Mouse (Mus musculus) CH12.LX (cell line): ENCODE results near the gene Ndufa5. TPM values are rescaled to one million over a fixed set of nuclear protein-coding genes. Genes with fewer than 3 reads are reported as not detected.

Experiments
- DNase-seq: peaks from one replicate; pipeline ENCODE4 v3.0.0-alpha.2; 2013; ENCODE audit errors: extremely low read depth
- H3K27ac ChIP-seq: 2 replicates; pipeline ENCODE4 v1.5.1; 2012; ENCODE audit warnings: low read depth, mild to moderate bottlenecking, control low read depth, moderate library complexity; ENCODE audit not compliant: insufficient read depth
- H3K27me3 ChIP-seq: replicated peaks from 2 replicates; pipeline ENCODE3; 2012; ENCODE audit warnings: inconsistent platforms
- H3K36me3 ChIP-seq, 2 experiments: replicated peaks in 1 of 2; 2 replicates each; pipeline versions ENCODE3 to v1.6.1; 2012; ENCODE audit warnings: inconsistent platforms in 1 of 2, low read length in 1 of 2, mild to moderate bottlenecking in 1 of 2, mixed read lengths in 1 of 2, moderate library complexity in 1 of 2; ENCODE audit not compliant: control insufficient read depth in 1 of 2, insufficient read depth in 1 of 2
- H3K4me1 ChIP-seq, 2 experiments: 2 replicates each; pipeline ENCODE4 v1.6.1; 2012; ENCODE audit warnings: inconsistent platforms in 1 of 2, moderate library complexity in 1 of 2; ENCODE audit not compliant: insufficient read depth in 2 of 2, control insufficient read depth in 1 of 2
- H3K4me2 ChIP-seq: 2 replicates; pipeline ENCODE4 v1.6.1; 2012; ENCODE audit warnings: low read depth, mild to moderate bottlenecking, control low read depth; ENCODE audit not compliant: poor library complexity, insufficient read depth, severe bottlenecking
- H3K4me3 ChIP-seq, 3 experiments: fragments of 150-350 bp in 1 of 3; sonication (generic) in 1 of 3; replicated peaks in 1 of 3; 2 replicates each; pipeline versions ENCODE3 to v1.5.1; 2011 to 2012; ENCODE audit warnings: low read depth in 2 of 3, low read length in 2 of 3, mild to moderate bottlenecking in 2 of 3, moderate library complexity in 2 of 3, control low read depth in 1 of 3, improper control_type of control experiment in 1 of 3, inconsistent platforms in 1 of 3, mixed read lengths in 1 of 3; ENCODE audit not compliant: poor library complexity in 1 of 3
- H3K79me2 ChIP-seq: replicated peaks from 2 replicates; pipeline ENCODE4 v1.6.1; 2012; ENCODE audit warnings: mild to moderate bottlenecking, moderate library complexity; ENCODE audit not compliant: control insufficient read depth, poor library complexity, insufficient read depth, severe bottlenecking; ENCODE audit errors: extremely low read depth
- H3K9ac ChIP-seq: 2 replicates; pipeline ENCODE4 v1.6.1; 2012; ENCODE audit warnings: low read depth, mild to moderate bottlenecking, control low read depth, moderate library complexity; ENCODE audit not compliant: insufficient read depth
- H3K9me3 ChIP-seq: replicated peaks from 2 replicates; pipeline ENCODE3; 2012; ENCODE audit warnings: low read length, inconsistent platforms, mixed read lengths
- BHLHE40 ChIP-seq: IDR thresholded peaks from 2 replicates; pipeline ENCODE4 v1.6.1; 2011; ENCODE audit warnings: mild to moderate bottlenecking, low read depth, low read length, improper control_type of control experiment
- CHD1 ChIP-seq: IDR thresholded peaks from 2 replicates; pipeline ENCODE4 v1.6.1; 2012; ENCODE audit warnings: low read depth, low read length, improper control_type of control experiment, inconsistent platforms
- CHD2 ChIP-seq: IDR thresholded peaks from 2 replicates; pipeline ENCODE4 v1.6.1; 2011; ENCODE audit warnings: low read length, improper control_type of control experiment
- E2F4 ChIP-seq: IDR thresholded peaks from 2 replicates; pipeline ENCODE4 v1.6.1; 2011; ENCODE audit warnings: low read depth, low read length, improper control_type of control experiment; ENCODE audit not compliant: insufficient replicate concordance
- EP300 ChIP-seq: IDR thresholded peaks from 2 replicates; pipeline ENCODE4 v1.6.1; 2011; ENCODE audit warnings: low read length, improper control_type of control experiment
- ETS1 ChIP-seq: conservative IDR thresholded peaks from 2 replicates; pipeline ENCODE4 v1.6.1; 2012; ENCODE audit warnings: low read depth, mild to moderate bottlenecking, inconsistent platforms, low read length, improper control_type of control experiment, moderate library complexity
- GABPA ChIP-seq: IDR thresholded peaks from 2 replicates; pipeline ENCODE4 v1.6.1; 2012; ENCODE audit warnings: low read depth, low read length, improper control_type of control experiment, inconsistent platforms; ENCODE audit not compliant: insufficient replicate concordance
- HCFC1 ChIP-seq: IDR thresholded peaks from 2 replicates; pipeline ENCODE4 v1.6.1; 2012; ENCODE audit warnings: low read depth, mild to moderate bottlenecking, inconsistent platforms, low read length, improper control_type of control experiment
- IRF4 ChIP-seq: IDR thresholded peaks from 2 replicates; pipeline ENCODE4 v1.6.1; 2014; ENCODE audit warnings: low read depth, mild to moderate bottlenecking, inconsistent platforms, low read length, improper control_type of control experiment
- JUN ChIP-seq: IDR thresholded peaks from 2 replicates; pipeline ENCODE4 v1.6.1; 2011; ENCODE audit warnings: low read depth, mild to moderate bottlenecking, low read length, improper control_type of control experiment, moderate library complexity; ENCODE audit not compliant: insufficient read depth
- JUND ChIP-seq: conservative IDR thresholded peaks from 2 replicates; pipeline ENCODE4 v1.6.1; 2011; ENCODE audit warnings: low read depth, low read length, improper control_type of control experiment
- MAX ChIP-seq: IDR thresholded peaks from 2 replicates; pipeline ENCODE4 v1.6.1; 2011; ENCODE audit warnings: low read length, improper control_type of control experiment
- MAZ ChIP-seq: IDR thresholded peaks from 2 replicates; pipeline ENCODE4 v1.6.1; 2012; ENCODE audit warnings: low read depth, mild to moderate bottlenecking, inconsistent platforms, low read length, improper control_type of control experiment, moderate library complexity
- MEF2A ChIP-seq: IDR thresholded peaks from 2 replicates; pipeline ENCODE4 v1.6.1; 2014; ENCODE audit warnings: low read depth, mild to moderate bottlenecking, inconsistent platforms, low read length, improper control_type of control experiment, borderline replicate concordance
- MYC ChIP-seq: IDR thresholded peaks from 2 replicates; pipeline ENCODE4 v1.6.1; 2011; ENCODE audit warnings: low read depth, mild to moderate bottlenecking, improper control_type of control experiment, low read length
- NRF1 ChIP-seq: IDR thresholded peaks from 2 replicates; pipeline ENCODE4 v1.6.1; 2014; ENCODE audit warnings: low read depth, mild to moderate bottlenecking, inconsistent platforms, low read length, improper control_type of control experiment, moderate library complexity
- POLR2A ChIP-seq: IDR thresholded peaks from 2 replicates; pipeline ENCODE4 v1.6.1; 2011; ENCODE audit warnings: low read depth, mild to moderate bottlenecking, improper control_type of control experiment, low read length
- RAD21 ChIP-seq: IDR thresholded peaks from 2 replicates; pipeline ENCODE4 v1.6.1; 2011; ENCODE audit warnings: low read depth, mild to moderate bottlenecking, low read length, improper control_type of control experiment, moderate library complexity
- RCOR1 ChIP-seq: conservative IDR thresholded peaks from 2 replicates; pipeline ENCODE4 v1.6.1; 2012; ENCODE audit warnings: low read depth, mild to moderate bottlenecking, inconsistent platforms, low read length, improper control_type of control experiment
- SMC3 ChIP-seq: IDR thresholded peaks from 2 replicates; pipeline ENCODE4 v1.6.1; 2011; ENCODE audit warnings: low read depth, low read length, improper control_type of control experiment
- TCF12 ChIP-seq: IDR thresholded peaks from 2 replicates; pipeline ENCODE4 v1.6.1; 2014; ENCODE audit warnings: low read depth, mild to moderate bottlenecking, inconsistent platforms, low read length, improper control_type of control experiment
- UBTF ChIP-seq: IDR thresholded peaks from 2 replicates; pipeline ENCODE4 v1.6.1; 2012; ENCODE audit warnings: low read depth, mild to moderate bottlenecking, inconsistent platforms, low read length, improper control_type of control experiment, moderate library complexity
- ZC3H11A ChIP-seq: IDR thresholded peaks from 2 replicates; pipeline ENCODE4 v1.6.1; 2012; ENCODE audit warnings: low read depth, mild to moderate bottlenecking, inconsistent platforms, low read length, improper control_type of control experiment
- ZMIZ1 ChIP-seq: IDR thresholded peaks from 2 replicates; pipeline ENCODE4 v1.6.1; 2012; ENCODE audit warnings: low read depth, mild to moderate bottlenecking, inconsistent platforms, low read length, improper control_type of control experiment
- ZNF384 ChIP-seq: IDR thresholded peaks from 2 replicates; pipeline ENCODE4 v1.6.1; 2012; ENCODE audit warnings: low read depth, low read length, improper control_type of control experiment, inconsistent platforms
- dilution Hi-C: fragments of 300-500 bp; cut with MboI; formaldehyde crosslinking; loops from 2 replicates; pipeline ENCODE4 v1.14.3; 2020; ENCODE audit warnings: low sequenced_read_pairs; ENCODE audit not compliant: extremely low pct_unique_long_range_greater_than_20kb, extremely low pct_ligation_motif_present
- in situ Hi-C: fragments of 300-500 bp; cut with MboI; formaldehyde crosslinking; loops from 3 replicates; pipeline ENCODE4 v1.14.3; 2019; ENCODE audit warnings: low sequenced_read_pairs, low pct_ligation_motif_present, low pct_unique_long_range_greater_than_20kb, mixed read lengths
- polyA plus RNA-seq: library from polyadenylated mRNA; unstranded; fragments of >175 nt; gene quantifications from 2 replicates; pipeline ENCODE4 v1.2.1, GENCODE M21; 2012; ENCODE audit warnings: low read depth; ENCODE audit not compliant: insufficient read length
- total RNA-seq, 2 experiments: library from RNA; depleted of rRNA; stranded (reverse); fragments of 300-350 nt in 1 of 2; fragments of >200 nt in 1 of 2; gene quantifications; 2 replicates each; pipeline ENCODE4 v1.2.3; 2012 to 2014

The Ndufa5 gene
- total and polyA plus RNA-seq, 3 experiments = 67.2 to 372 (median 162) TPM

GRCm38 (mm10) chr6:24540106-24540505, 12.3 kb upstream of the Ndufa5 start:
- peaks cover 0 to 20% of the 10 kb centered on the region in 2 experiments; a peak in 2 of 4 replicates for H3K4me1 ChIP-seq
- no peaks in the 10 kb centered on the region for H3K27me3 ChIP-seq
- no peaks in the 10 kb centered on the region for H3K9me3 ChIP-seq
- no peak overlapping the region for H3K27ac ChIP-seq
- peak; percentile 61 for DNase-seq
- H3K9ac ChIP-seq = no peak overlapping the region
- peak overlapping the region; percentile 71 for H3K4me2 ChIP-seq
- H3K79me2 ChIP-seq = no peaks in the 10 kb centered on the region
- dilution Hi-C loops = no loop called here
- H3K36me3 ChIP-seq = no peaks in the 10 kb centered on the region
- TF ChIP-seq IRF4 (peak; percentile 36; the same call in 1 of the 2 replicates), EP300 (peak; percentile 86), MEF2A (peak; percentile 74; the same call in 1 of the 2 replicates), POLR2A (no peak), JUN (peak; percentile 82; the same call in 1 of the 2 replicates), MAZ (no peak), JUND (peak; percentile 61; the same call in 1 of the 2 replicates), TCF12 (no peak), ETS1 (peak; percentile 75), CHD1 (no peak), CHD2 (no peak), SMC3 (no peak), MYC (peak; percentile 50; the same call in 1 of the 2 replicates)
- TF ChIP-seq, all 38 proteins: peak for 7
- in situ Hi-C loops = no loop called here
- H3K4me3 ChIP-seq = no peak overlapping the region

- no peak overlapping the region for H3K9ac ChIP-seq
- peaks cover 3% of the 10 kb centered on the region for H3K9me3 ChIP-seq
- no peaks in the 10 kb centered on the region for H3K27me3 ChIP-seq
- dilution Hi-C loops = no loop called here
- no peak for TF ChIP-seq BHLHE40
- TF ChIP-seq ZNF384 = no peak
- TF ChIP-seq RAD21 = no peak
- TF ChIP-seq UBTF = no peak
- TF ChIP-seq HCFC1 = no peak
- TF ChIP-seq E2F4 = no peak
- TF ChIP-seq EP300 = no peak
- TF ChIP-seq RCOR1 = no peak
- no peak for TF ChIP-seq MAX
- no peak for TF ChIP-seq NRF1
- TF ChIP-seq ZMIZ1 = no peak
- TF ChIP-seq GABPA = no peak
- no peak for TF ChIP-seq ZC3H11A
- no peaks in the 10 kb centered on the region for H3K79me2 ChIP-seq
- in situ Hi-C loops = no loop called here
- H3K27ac ChIP-seq = no peak overlapping the region
- peaks cover 0 to 19% of the 10 kb centered on the region in 2 experiments; a peak in 2 of 4 replicates for H3K4me1 ChIP-seq
- H3K4me2 ChIP-seq = no peak overlapping the region
- H3K36me3 ChIP-seq = no peaks in the 10 kb centered on the region
- H3K4me3 ChIP-seq = no peak overlapping the region
- no peak for DNase-seq
Measured at GRCm38 (mm10) chr6:24538435-24538834, 10.6 kb upstream of the Ndufa5 start.
